8 mouse cellular contexts compared by ENCODE assay signal in the genomic region with DNA sequence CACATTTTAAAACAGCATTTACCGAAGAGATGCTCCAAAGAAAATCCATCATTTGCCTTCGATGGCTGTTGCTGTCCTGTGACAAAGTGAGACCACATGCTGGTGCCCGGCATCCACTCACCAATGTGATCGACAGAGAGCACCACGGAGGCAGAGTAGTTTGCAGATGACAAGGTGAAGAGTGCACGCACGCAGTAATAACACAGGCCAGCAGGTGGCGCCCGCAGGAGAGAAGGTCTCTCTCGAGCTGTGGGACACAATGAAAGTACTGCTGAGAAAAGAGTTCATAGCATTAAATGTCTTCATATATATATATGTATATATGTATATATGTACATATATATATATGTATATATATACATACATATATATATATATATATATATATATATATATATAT.
A peak's percentile ranks its signal among the peaks of the same experiment; 100 is the strongest.
DNase-seq lines count a peak whose midpoint lies in the region; ATAC-seq and TF ChIP-seq lines count a peak whose summit lies in the region.

No protein-coding gene starts in this region.

- peak; percentile 70 for DNase-seq in liver
- DNase-seq in brain, adult 2 months (ENCODE audit: low read depth, low spot score): peak; percentile 83
- DNase-seq in kidney, adult 9 months: peak; percentile 66
- peak; percentile 81 for DNase-seq in liver, postnatal 0 days
- DNase-seq in retina, postnatal 1 day: peak; percentile 82
- peak; percentile 87 for DNase-seq in thymus, postnatal 4 days

- no peaks in the 10 kb centered on the region for H3K4me1 ChIP-seq in liver, embryonic 12.5 days
- H3K4me1 ChIP-seq in liver, postnatal 0 days (ENCODE audit: insufficient read depth): no peaks in the 10 kb centered on the region

- no peak overlapping the region for H3K4me3 ChIP-seq in liver, embryonic 12.5 days
- no peak overlapping the region for H3K4me3 ChIP-seq in liver, postnatal 0 days (ENCODE audit: low read depth, low read length)

- H3K9me3 ChIP-seq in liver, embryonic 12.5 days (replicated peaks): no peaks in the 10 kb centered on the region
- H3K9me3 ChIP-seq in liver, postnatal 0 days (ENCODE audit: low read length): no peaks in the 10 kb centered on the region

- no peak overlapping the region for H3K27ac ChIP-seq in liver, embryonic 12.5 days
- no peak overlapping the region for H3K27ac ChIP-seq in liver, postnatal 0 days (ENCODE audit: low read depth)

- no peaks in the 10 kb centered on the region for H3K36me3 ChIP-seq in liver, embryonic 12.5 days
- H3K36me3 ChIP-seq in liver, postnatal 0 days (replicated peaks; ENCODE audit: insufficient read depth, low read length): no peaks in the 10 kb centered on the region

- no peaks in the 10 kb centered on the region for H3K27me3 ChIP-seq in liver, embryonic 12.5 days (replicated peaks)
- 0 out of 2 replicates have a peak, but pooled peaks cover 2% of the 10 kb centered on the region for H3K27me3 ChIP-seq in liver, postnatal 0 days (ENCODE audit: insufficient read depth, low read length)

- TF ChIP-seq EP300 in liver, postnatal 0 days (IDR thresholded peaks at IDR 0.05; ENCODE audit: low read depth): no peak

- peak; percentile 82 for TF ChIP-seq CTCF in liver, postnatal 0 days (IDR thresholded peaks at IDR 0.05; ENCODE audit: low read depth)

- no peak overlapping the region for H3K9ac ChIP-seq in liver, embryonic 12.5 days
- no peak overlapping the region for H3K9ac ChIP-seq in liver, postnatal 0 days (replicated peaks)

- WGBS in liver, embryonic 12.5 days (ENCODE audit: insufficient replicate concordance): 10% methylated on average over 10 of the region's 10 CpGs
- 14% methylated on average over 10 of the region's 10 CpGs for WGBS in liver, postnatal 0 days (ENCODE audit: insufficient replicate concordance)

- no peak for ATAC-seq in liver, embryonic 12.5 days
- ATAC-seq in erythroblast, adult 5-6 weeks (replicated peaks; ENCODE audit: low FRiP score, poor library complexity, severe bottlenecking): 0 out of 2 replicates have a peak, but pooled peaks have one; percentile 60
- ATAC-seq in liver, postnatal 0 days: no peak

- H3K4me2 ChIP-seq in liver, embryonic 12.5 days: no peak overlapping the region
- no peak overlapping the region for H3K4me2 ChIP-seq in liver, postnatal 0 days (ENCODE audit: low read depth, low read length)
